Mouse (Mus musculus) myocyte (in vitro differentiated cells): ENCODE measurements around the gene Cox8a. TPM values are rescaled to one million over a fixed set of nuclear protein-coding genes. Genes with fewer than 3 reads are reported as not detected.

Experiments used
- H3K27me3 ChIP-seq: one replicate; pipeline ENCODE4 v1.6.1; 2011; ENCODE audit not compliant: control insufficient read depth, insufficient read depth, insufficient read length
- H3K36me3 ChIP-seq: one replicate; pipeline ENCODE4 v1.6.1; 2011; ENCODE audit not compliant: control insufficient read depth, insufficient read depth
- H3K4me2 ChIP-seq: one replicate; pipeline ENCODE4 v1.6.1; 2011; ENCODE audit warnings: low read depth, control low read depth
- H3K4me3 ChIP-seq: one replicate; pipeline ENCODE4 v1.5.1; 2011; ENCODE audit warnings: mild to moderate bottlenecking, control low read depth, moderate library complexity
- H3K79me2 ChIP-seq: one replicate; pipeline ENCODE4 v1.6.1; 2011; ENCODE audit not compliant: control insufficient read depth, insufficient read depth
- H3ac ChIP-seq: one replicate; pipeline ENCODE4 v1.6.1; 2011; ENCODE audit not compliant: control insufficient read depth, insufficient read length
- CEBPB ChIP-seq: IDR thresholded peaks from 2 replicates; pipeline ENCODE4 v1.6.1; 2011; ENCODE audit warnings: mild to moderate bottlenecking, moderate library complexity; ENCODE audit not compliant: poor library complexity, insufficient read depth, severe bottlenecking
- E2F4 ChIP-seq: IDR thresholded peaks from one replicate; pipeline ENCODE4 v1.6.1; 2011; ENCODE audit warnings: mild to moderate bottlenecking, control low read depth, moderate library complexity; ENCODE audit not compliant: insufficient read depth
- MAX ChIP-seq: IDR thresholded peaks from one replicate; pipeline ENCODE4 v1.6.1; 2011; ENCODE audit warnings: low read depth, mild to moderate bottlenecking, control low read depth
- MYOD1 ChIP-seq, 3 experiments: IDR thresholded peaks; one replicate each; pipeline ENCODE4 v1.6.1; 2011; ENCODE audit warnings: control low read depth in 2 of 3, low read depth in 2 of 3, mild to moderate bottlenecking in 2 of 3, moderate library complexity in 1 of 3; ENCODE audit not compliant: insufficient read length in 2 of 3, control insufficient read depth in 1 of 3
- MYOG ChIP-seq, 3 experiments: IDR thresholded peaks; one replicate each; pipeline ENCODE4 v1.6.1; 2011; ENCODE audit warnings: control low read depth in 2 of 3, low read depth in 2 of 3, mild to moderate bottlenecking in 2 of 3; ENCODE audit not compliant: insufficient read length in 2 of 3, control insufficient read depth in 1 of 3, insufficient read depth in 1 of 3
- POLR2A ChIP-seq: IDR thresholded peaks from one replicate; pipeline ENCODE4 v1.6.1; 2011; ENCODE audit warnings: low read depth, mild to moderate bottlenecking, control low read depth, moderate library complexity; ENCODE audit not compliant: insufficient read length
- POLR2AphosphoS2 ChIP-seq: IDR thresholded peaks from one replicate; pipeline ENCODE4 v1.6.1; 2011; ENCODE audit warnings: low read depth, control low read depth; ENCODE audit not compliant: insufficient read length
- REST ChIP-seq: IDR thresholded peaks from one replicate; pipeline ENCODE4 v1.6.1; 2011; ENCODE audit warnings: mild to moderate bottlenecking, control low read depth, moderate library complexity; ENCODE audit not compliant: insufficient read depth, insufficient read length
- SRF ChIP-seq: IDR thresholded peaks from one replicate; pipeline ENCODE4 v1.6.1; 2011; ENCODE audit warnings: low read depth; ENCODE audit not compliant: control insufficient read depth, insufficient read length
- TCF12 ChIP-seq: IDR thresholded peaks from one replicate; pipeline ENCODE4 v1.6.1; 2011; ENCODE audit warnings: mild to moderate bottlenecking, control low read depth; ENCODE audit not compliant: poor library complexity, insufficient read depth, severe bottlenecking
- TCF3 ChIP-seq: IDR thresholded peaks from one replicate; pipeline ENCODE4 v1.6.1; 2011; ENCODE audit warnings: low read depth, control low read depth; ENCODE audit not compliant: insufficient read length
- USF1 ChIP-seq: IDR thresholded peaks from one replicate; pipeline ENCODE4 v1.6.1; 2011; ENCODE audit warnings: low read depth, mild to moderate bottlenecking, control low read depth, moderate library complexity
- polyA plus RNA-seq: library from polyadenylated mRNA; unstranded; fragments of >200 nt; fragmentation: generic; extraction: Trizol; gene quantifications from one replicate; pipeline ENCODE4 v1.2.1, GENCODE M21; 2012; ENCODE audit warnings: missing spikeins

Gene Cox8a
- polyA plus RNA-seq, 1 experiment: 1,011 TPM

- TF ChIP-seq TCF3: no peak
- no peak for TF ChIP-seq E2F4
- TF ChIP-seq MYOD1 (IDR thresholded peaks at IDR 0.05; ENCODE audit: control insufficient read depth in 1 of 3, insufficient read length in 2 of 3, low read depth in 2 of 3): no peak
- no peak for TF ChIP-seq CEBPB
- no peak for TF ChIP-seq TCF12
- no peak for TF ChIP-seq REST
- no peak for TF ChIP-seq POLR2A
- TF ChIP-seq SRF: no peak
- no peak for TF ChIP-seq MAX
- TF ChIP-seq POLR2AphosphoS2: no peak
- no peak for TF ChIP-seq MYOG (IDR thresholded peaks at IDR 0.05; ENCODE audit: control insufficient read depth in 1 of 3, insufficient read depth in 1 of 3, insufficient read length in 2 of 3, low read depth in 2 of 3)
- TF ChIP-seq USF1: no peak
- Histone ChIP-seq H3K4me3 (no peak overlapping the region), H3ac (no peak overlapping the region), H3K4me2 (no peak overlapping the region), H3K79me2 (no peaks in the 10 kb centered on the region), H3K27me3 (no peaks in the 10 kb centered on the region), H3K36me3 (peaks cover 25% of the 10 kb centered on the region)
Observed at GRCm38 (mm10) chr19:7225096-7225690, 7.8 kb upstream of the Cox8a start.

DNA sequence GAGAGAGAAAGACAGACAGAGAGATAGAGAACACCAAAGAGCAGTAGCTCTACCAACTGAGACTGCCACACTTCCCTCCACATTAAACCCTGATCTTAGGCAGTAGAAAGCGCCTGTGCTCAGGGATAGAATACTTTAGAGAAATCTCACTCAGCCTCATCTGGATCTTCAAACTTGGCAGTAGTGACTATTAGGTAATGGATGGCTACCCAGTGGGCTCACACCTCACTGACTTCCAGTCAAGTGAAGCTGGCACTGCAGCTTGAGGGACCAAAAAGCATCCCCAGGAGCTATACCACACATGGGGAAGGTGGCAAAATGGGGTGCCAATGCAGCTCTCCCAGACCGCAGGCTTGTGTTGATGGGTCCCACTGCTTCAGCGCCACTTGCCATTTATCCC lies 6.8 kb upstream of the Cox8a start:
- no peak overlapping the region for H3K4me2 ChIP-seq
- no peak for TF ChIP-seq POLR2AphosphoS2
- TF ChIP-seq USF1: no peak
- no peak for TF ChIP-seq MYOG (IDR thresholded peaks at IDR 0.05; ENCODE audit: control insufficient read depth in 1 of 3, insufficient read depth in 1 of 3, insufficient read length in 2 of 3, low read depth in 2 of 3)
- no peak for TF ChIP-seq MAX
- TF ChIP-seq MYOD1 (IDR thresholded peaks at IDR 0.05; ENCODE audit: control insufficient read depth in 1 of 3, insufficient read length in 2 of 3, low read depth in 2 of 3): no peak
- peaks cover 19% of the 10 kb centered on the region for H3K36me3 ChIP-seq
- H3K27me3 ChIP-seq: no peaks in the 10 kb centered on the region
- H3K4me3 ChIP-seq: no peak overlapping the region
- no peaks in the 10 kb centered on the region for H3K79me2 ChIP-seq
- no peak overlapping the region for H3ac ChIP-seq

- Histone ChIP-seq H3K79me2 (no peaks in the 10 kb centered on the region), H3K36me3 (peaks cover 16% of the 10 kb centered on the region), H3ac (no peak overlapping the region), H3K27me3 (no peaks in the 10 kb centered on the region), H3K4me3 (no peak overlapping the region), H3K4me2 (no peak overlapping the region)
- TF ChIP-seq MYOG (IDR thresholded peaks at IDR 0.05; ENCODE audit: control insufficient read depth in 1 of 3, insufficient read depth in 1 of 3, insufficient read length in 2 of 3, low read depth in 2 of 3) (no peak), TCF3 (no peak), CEBPB (no peak), USF1 (no peak), POLR2AphosphoS2 (no peak), SRF (no peak), TCF12 (no peak), E2F4 (no peak), MYOD1 (IDR thresholded peaks at IDR 0.05; ENCODE audit: control insufficient read depth in 1 of 3, insufficient read length in 2 of 3, low read depth in 2 of 3) (no peak), MAX (no peak), POLR2A (no peak), REST (no peak)
Observed at GRCm38 (mm10) chr19:7223488-7223887, 6.1 kb upstream of the Cox8a start.

DNA sequence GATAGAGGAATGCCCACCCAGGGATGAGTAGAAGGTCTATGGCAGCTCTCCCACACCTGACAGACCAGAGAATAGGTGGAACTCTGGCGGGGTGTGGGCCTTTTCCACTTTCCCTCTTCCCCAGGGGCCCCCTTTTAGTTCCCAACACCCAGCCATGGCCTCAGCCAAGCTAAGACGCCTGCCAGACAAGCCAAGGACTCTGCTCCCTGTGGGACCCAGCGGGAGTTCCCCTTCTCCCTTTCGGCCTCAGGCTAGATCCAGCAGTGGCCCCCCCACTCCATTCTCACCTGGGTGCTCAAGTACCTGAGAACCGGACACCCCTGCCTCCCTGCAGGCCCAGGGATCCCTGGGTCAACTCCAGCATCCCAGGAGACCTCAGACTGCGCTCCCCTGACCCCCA lies 4.8 kb upstream of the Cox8a start:
- Histone ChIP-seq H3K4me2 (no peak overlapping the region), H3K27me3 (no peaks in the 10 kb centered on the region), H3K79me2 (peaks cover 1% of the 10 kb centered on the region), H3K4me3 (no peak overlapping the region), H3K36me3 (peaks cover 10% of the 10 kb centered on the region), H3ac (no peak overlapping the region)
- TF ChIP-seq CEBPB (no peak), MYOG (IDR thresholded peaks at IDR 0.05; ENCODE audit: control insufficient read depth in 1 of 3, insufficient read depth in 1 of 3, insufficient read length in 2 of 3, low read depth in 2 of 3) (no peak), SRF (no peak), TCF3 (no peak), TCF12 (no peak), POLR2A (no peak), MYOD1 (IDR thresholded peaks at IDR 0.05; ENCODE audit: control insufficient read depth in 1 of 3, insufficient read length in 2 of 3, low read depth in 2 of 3) (no peak)

- TF ChIP-seq CEBPB (no peak), E2F4 (no peak), REST (no peak)
- Histone ChIP-seq H3K4me3 (no peak overlapping the region), H3K36me3 (peaks cover 15% of the 10 kb centered on the region), H3K79me2 (peaks cover 36% of the 10 kb centered on the region), H3K4me2 (no peak overlapping the region), H3K27me3 (no peaks in the 10 kb centered on the region), H3ac (no peak overlapping the region)
Observed at GRCm38 (mm10) chr19:7218753-7219152, 1.3 kb upstream of the Cox8a start.
